Mouse (Mus musculus) liver, embryonic 13.5 days (tissue): Measurements from ENCODE around the gene Sat2. TPM values are rescaled to one million over a fixed set of nuclear protein-coding genes. Genes with fewer than 3 reads are reported as not detected.

Experiments used
- ATAC-seq: fragments of 200-750 bp; cut with Nextera tagmentation; 2 replicates; pipeline ENCODE4 v1.8.0; 2017; ENCODE audit warnings: low read depth, mild to moderate bottlenecking, moderate number of reproducible peaks, moderate library complexity
- DNase-seq: peaks from one replicate; pipeline ENCODE4 v3.0.0; 2022
- H3K27ac ChIP-seq: fragments of 300-500 bp; sonication (generic); 2 replicates; pipeline ENCODE4 v1.5.1; 2015; ENCODE audit warnings: moderate library complexity, mild to moderate bottlenecking, inconsistent platforms
- H3K27me3 ChIP-seq: fragments of 300-500 bp; sonication (generic); 2 replicates; pipeline ENCODE4 v1.6.1; 2015; ENCODE audit warnings: mild to moderate bottlenecking, inconsistent platforms
- H3K36me3 ChIP-seq: fragments of 300-500 bp; sonication (generic); 2 replicates; pipeline ENCODE4 v1.6.1; 2015; ENCODE audit warnings: mild to moderate bottlenecking, inconsistent platforms
- H3K4me1 ChIP-seq: fragments of 300-500 bp; sonication (generic); replicated peaks from 2 replicates; pipeline ENCODE4 v1.6.1; 2015; ENCODE audit warnings: inconsistent platforms
- H3K4me2 ChIP-seq: fragments of 300-500 bp; sonication (generic); 2 replicates; pipeline ENCODE4 v1.6.1; 2015; ENCODE audit warnings: inconsistent platforms, mild to moderate bottlenecking, moderate library complexity
- H3K4me3 ChIP-seq: fragments of 300-500 bp; sonication (generic); replicated peaks from 2 replicates; pipeline ENCODE4 v1.5.1; 2015; ENCODE audit warnings: mild to moderate bottlenecking, inconsistent platforms
- H3K9ac ChIP-seq: fragments of 300-500 bp; sonication (generic); 2 replicates; pipeline ENCODE4 v1.6.1; 2015; ENCODE audit warnings: mild to moderate bottlenecking, inconsistent platforms
- H3K9me3 ChIP-seq: fragments of 300-500 bp; sonication (generic); replicated peaks from 2 replicates; pipeline ENCODE4 v1.6.1; 2016; ENCODE audit warnings: inconsistent platforms
- WGBS: fragments of 180-500 bp; shearing (Covaris S2); methylation state at CpG from one replicate; pipeline ENCODE4 v1.1.7; 2015; ENCODE audit not compliant: insufficient replicate concordance; 5-methylcytosine and 5-hydroxymethylcytosine counted together
- polyA plus RNA-seq: library from polyadenylated mRNA; unstranded; fragments of >200 nt; fragmentation: Nextera tagmentation; extraction: Ambion mirVana; gene quantifications from 2 replicates; pipeline ENCODE4 v1.2.1, GENCODE M21; 2015

Gene Sat2
- polyA plus RNA-seq, 1 experiment from 2014 or later: 11.6 TPM

DNA sequence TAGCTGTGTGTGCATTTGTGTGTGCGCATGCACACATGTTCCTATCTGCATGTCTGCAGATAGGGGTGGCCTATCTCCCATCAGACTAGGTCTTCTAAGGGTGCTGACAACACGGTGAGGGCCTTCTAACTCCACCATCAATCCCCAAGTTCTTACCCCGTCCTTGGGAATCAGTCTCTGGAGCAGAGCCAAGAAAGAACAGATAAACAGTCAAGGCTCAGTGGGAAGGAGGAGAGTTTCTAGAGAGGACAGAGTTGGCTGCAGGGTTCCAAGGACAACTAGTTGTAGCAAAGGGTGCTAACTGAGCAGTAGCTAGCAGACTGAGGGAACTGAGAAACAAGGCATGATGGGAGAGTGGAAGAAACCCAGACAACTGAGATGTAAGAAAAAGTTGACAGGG lies 20.1 kb upstream of the Sat2 start:
- peak overlapping the region; percentile 64 for H3K4me2 ChIP-seq
- WGBS: 31% methylated on average over 3 of the region's 3 CpGs

DNA sequence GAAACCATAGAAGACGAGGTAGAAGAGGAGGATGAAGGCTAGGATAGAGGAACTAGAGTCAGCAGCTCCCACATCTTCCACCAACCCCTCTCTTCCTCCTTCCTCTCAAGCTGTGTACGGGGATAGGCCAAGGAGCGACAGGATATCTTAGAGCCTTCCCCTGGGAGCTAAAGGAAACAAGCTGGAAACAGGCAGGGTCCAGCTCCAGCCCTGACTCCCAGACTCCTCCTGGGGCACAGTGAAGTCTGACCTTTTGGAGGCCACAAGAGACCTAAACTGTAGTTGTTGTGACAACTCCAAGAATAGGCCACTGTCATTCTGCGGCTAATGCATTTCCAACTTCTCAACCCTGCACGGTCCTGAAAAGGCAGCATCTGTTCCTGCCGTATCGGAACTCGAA lies 18.3 kb upstream of the Sat2 start:
- Histone ChIP-seq H3K27ac (peak overlapping the region; percentile 94), H3K36me3 (peaks cover 29% of the 10 kb centered on the region), H3K27me3 (no peaks in the 10 kb centered on the region), H3K9ac (peak overlapping the region; percentile 96), H3K4me2 (peak overlapping the region; percentile 100), H3K9me3 (no peaks in the 10 kb centered on the region), H3K4me3 (peak overlapping the region; percentile 85), H3K4me1 (peaks cover 95% of the 10 kb centered on the region)
- no peak for DNase-seq
- 71% methylated on average over 8 of the region's 8 CpGs for WGBS
- no peak for ATAC-seq

More for the DNA sequence above, 20.1 kb upstream of the Sat2 start:
- no peak for ATAC-seq
- Histone ChIP-seq H3K27ac (peak overlapping the region; percentile 94), H3K9ac (peak overlapping the region; percentile 96; the same call in 1 of the 2 replicates), H3K4me3 (no peak overlapping the region), H3K4me1 (peaks cover 79% of the 10 kb centered on the region), H3K9me3 (no peaks in the 10 kb centered on the region), H3K27me3 (no peaks in the 10 kb centered on the region), H3K36me3 (peaks cover 29% of the 10 kb centered on the region)
- DNase-seq: no peak

GRCm38 (mm10) chr11:69604347-69604746 lies 17.5 kb upstream of the Sat2 start:
- ATAC-seq (no peak), DNase-seq (no peak)
- WGBS: 63% methylated on average over 3 of the region's 3 CpGs
- Histone ChIP-seq H3K9me3 (no peaks in the 10 kb centered on the region), H3K27me3 (no peaks in the 10 kb centered on the region), H3K27ac (peak overlapping the region; percentile 94), H3K4me2 (peak overlapping the region; percentile 100), H3K36me3 (peaks cover 29% of the 10 kb centered on the region), H3K4me3 (peak overlapping the region; percentile 85), H3K9ac (peak overlapping the region; percentile 96), H3K4me1 (peaks cover 94% of the 10 kb centered on the region)

DNA sequence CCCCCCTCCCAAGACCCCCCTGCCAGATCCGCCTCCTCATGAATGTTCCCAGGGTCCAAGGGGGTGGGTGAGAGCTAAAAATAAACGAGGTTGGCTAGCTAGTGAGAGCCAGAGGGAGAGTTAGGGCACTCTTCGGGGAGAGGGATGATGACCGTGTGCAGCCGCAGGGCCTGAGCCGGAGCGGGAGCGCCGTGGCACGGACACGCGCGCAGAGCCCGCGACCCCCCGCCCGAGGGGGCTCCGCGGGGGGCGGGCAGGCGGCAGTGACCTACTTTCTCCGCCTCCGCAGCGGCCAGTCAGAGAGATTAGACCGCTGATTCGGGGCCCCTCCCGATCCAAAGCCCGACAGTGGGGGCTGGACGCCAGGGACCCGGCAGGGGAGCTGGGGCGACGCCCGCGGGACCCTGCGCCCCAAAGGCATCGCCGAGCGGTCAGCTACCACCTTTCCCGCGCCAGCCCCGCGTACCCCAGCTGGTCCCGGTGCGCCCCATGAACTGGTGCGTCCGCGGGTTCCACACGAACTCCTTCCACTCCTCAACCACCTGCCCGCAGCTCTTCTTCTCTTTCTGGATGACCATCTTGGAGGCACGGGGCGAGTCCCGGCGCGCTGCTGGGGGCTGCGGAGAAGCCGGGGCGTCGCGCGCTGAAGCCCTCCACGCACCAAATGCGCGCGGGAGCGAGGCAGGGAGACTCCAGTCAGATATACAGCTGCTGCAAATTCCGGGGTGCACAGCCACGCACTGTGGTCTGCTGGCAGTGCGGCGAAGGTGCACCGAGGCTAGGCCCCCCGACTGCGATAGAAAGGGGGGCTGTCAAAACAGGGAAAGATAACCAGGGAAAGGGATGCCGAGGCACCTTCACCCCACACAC lies 16.8 kb upstream of the Sat2 start:
- H3K4me3 ChIP-seq: peak overlapping the region; percentile 85
- H3K9ac ChIP-seq: peak overlapping the region; percentile 96
- peak overlapping the region; percentile 94 for H3K27ac ChIP-seq
- WGBS: under 1% methylated on average over 70 of the region's 73 CpGs
- H3K36me3 ChIP-seq: peaks cover 29% of the 10 kb centered on the region
- no peaks in the 10 kb centered on the region for H3K27me3 ChIP-seq
- H3K4me1 ChIP-seq: peaks cover 94% of the 10 kb centered on the region
- peak; percentile 21 for ATAC-seq
- peak overlapping the region; percentile 100 for H3K4me2 ChIP-seq
- no peak for DNase-seq
- H3K9me3 ChIP-seq: no peaks in the 10 kb centered on the region

DNA sequence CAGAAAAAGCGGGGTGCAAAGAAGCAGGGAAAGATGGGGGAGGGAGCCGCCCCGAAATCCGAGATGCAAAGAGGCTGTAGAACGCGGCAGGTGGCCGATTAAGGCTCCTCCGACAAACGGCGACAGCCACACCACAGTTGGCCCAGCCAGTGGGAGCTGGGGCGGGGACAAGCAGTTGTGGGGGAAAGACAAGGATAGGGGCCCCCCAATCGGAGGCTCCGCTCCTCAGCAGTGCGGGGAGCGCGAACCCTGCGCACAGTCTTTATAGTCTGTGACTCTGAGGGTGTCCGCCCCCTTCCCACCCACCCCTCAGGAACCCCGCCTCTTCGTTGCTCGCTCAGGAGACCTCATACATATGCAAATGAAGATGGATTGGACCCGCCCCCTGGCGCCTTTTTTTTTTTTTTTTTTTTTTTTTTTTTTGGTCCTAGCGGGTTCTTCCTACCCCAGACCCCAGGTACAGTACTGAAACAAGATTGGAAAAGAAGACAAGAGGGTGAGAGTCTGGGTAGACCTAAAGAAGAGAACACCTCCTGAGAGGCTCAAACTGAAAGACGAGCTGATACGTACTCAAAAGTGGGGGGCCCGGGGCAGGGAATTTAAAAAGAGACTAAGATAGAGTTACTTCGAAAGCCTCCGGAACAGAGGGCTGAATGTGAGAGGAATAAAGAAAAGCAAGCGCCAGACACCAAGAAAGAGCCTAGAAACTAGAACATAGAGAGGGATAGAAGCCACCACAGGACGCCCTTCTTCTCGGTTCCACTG lies 15.9 kb upstream of the Sat2 start, which contains the start of gene Atp1b2:
TSS of gene Atp1b2 (minus strand) at position 217 of the 765 bp plus-strand sequence.
- ATAC-seq: peak; percentile 89
- peak within 1 kb of the TSS; percentile 94 for H3K27ac ChIP-seq
- WGBS: 3% methylated on average over 32 of the region's 32 CpGs

DNA sequence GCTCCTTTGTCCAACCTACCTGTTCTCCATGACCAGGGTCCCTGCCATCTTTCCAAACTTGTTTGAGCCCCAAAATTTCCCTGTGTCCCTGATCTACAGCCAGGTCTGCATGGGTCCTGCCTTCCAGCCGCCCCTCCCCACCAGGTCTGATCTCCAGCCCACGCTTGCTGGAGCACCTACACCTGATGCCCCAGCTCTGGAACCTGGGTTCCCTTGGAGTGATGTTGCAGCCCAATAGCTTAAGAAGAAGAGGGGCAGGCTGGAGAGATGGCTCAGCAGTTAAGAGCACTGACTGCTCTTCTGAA lies 15.4 kb upstream of the Sat2 start:
- Histone ChIP-seq H3K4me3 (peak overlapping the region; percentile 85), H3K9me3 (no peaks in the 10 kb centered on the region), H3K27me3 (no peaks in the 10 kb centered on the region), H3K4me2 (peak overlapping the region; percentile 100), H3K9ac (peak overlapping the region; percentile 96), H3K27ac (peak overlapping the region; percentile 89), H3K36me3 (peaks cover 18% of the 10 kb centered on the region), H3K4me1 (peaks cover 90% of the 10 kb centered on the region)
- DNase-seq (no peak), ATAC-seq (no peak)
- 50% methylated on average over 2 of the region's 2 CpGs for WGBS

More for the DNA sequence above, 15.9 kb upstream of the Sat2 start, which contains the start of gene Atp1b2:
- H3K4me2 ChIP-seq: peak within 1 kb of the TSS; percentile 100
- peaks cover 94% of the 10 kb centered on the region for H3K4me1 ChIP-seq
- DNase-seq: peak; percentile 89
- peak within 1 kb of the TSS; percentile 96 for H3K9ac ChIP-seq
- H3K36me3 ChIP-seq: peaks cover 24% of the 10 kb centered on the region
- no peaks in the 10 kb centered on the region for H3K27me3 ChIP-seq
- no peaks in the 10 kb centered on the region for H3K9me3 ChIP-seq
- H3K4me3 ChIP-seq: peak within 1 kb of the TSS; percentile 85

GRCm38 (mm10) chr11:69606832-69607231 lies 15.0 kb upstream of the Sat2 start:
- Histone ChIP-seq H3K27ac (peak overlapping the region; percentile 89), H3K4me1 (peaks cover 86% of the 10 kb centered on the region)
- WGBS: 69% methylated on average over 2 of the region's 2 CpGs

DNA sequence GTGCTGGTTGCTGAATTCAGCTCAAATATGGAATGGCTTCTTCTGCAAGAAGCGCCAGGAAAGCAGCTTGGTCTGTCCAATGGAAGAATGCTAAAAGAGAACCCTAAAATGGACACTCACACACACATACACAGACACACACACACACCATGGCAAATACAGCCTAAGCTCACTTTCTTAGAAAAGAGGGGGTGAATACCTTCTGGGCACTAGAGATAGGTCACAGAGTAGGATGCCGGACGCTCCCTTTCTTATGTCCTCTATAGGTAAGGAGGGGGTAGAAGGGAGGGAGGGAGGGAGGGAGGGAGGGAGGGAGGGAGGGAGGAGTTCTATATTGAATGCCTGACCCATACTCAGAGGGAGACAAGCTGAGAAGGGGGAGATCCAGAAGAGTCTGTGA lies 13.3 kb upstream of the Sat2 start:
- Histone ChIP-seq H3K27me3 (no peaks in the 10 kb centered on the region), H3K4me2 (peak overlapping the region; percentile 33), H3K9ac (peak overlapping the region; percentile 47), H3K4me3 (no peak overlapping the region), H3K4me1 (peaks cover 83% of the 10 kb centered on the region), H3K36me3 (no peaks in the 10 kb centered on the region; the same call in 1 of the 2 replicates), H3K27ac (peak overlapping the region; percentile 89), H3K9me3 (no peaks in the 10 kb centered on the region)
- WGBS: 50% methylated on average over 3 of the region's 3 CpGs
- DNase-seq: no peak
- ATAC-seq: peak; percentile 30

More at GRCm38 (mm10) chr11:69606832-69607231, 15.0 kb upstream of the Sat2 start:
- Histone ChIP-seq H3K4me3 (no peak overlapping the region), H3K9me3 (no peaks in the 10 kb centered on the region), H3K36me3 (peaks cover 14% of the 10 kb centered on the region), H3K27me3 (no peaks in the 10 kb centered on the region), H3K4me2 (peak overlapping the region; percentile 100), H3K9ac (peak overlapping the region; percentile 96; the same call in 1 of the 2 replicates)
- no peak for DNase-seq
- ATAC-seq: no peak

- H3K9ac ChIP-seq: peak overlapping the region; percentile 47
- peak; percentile 30; the same call in 1 of the 2 replicates for ATAC-seq
- peak; percentile 47 for DNase-seq
- peaks cover 82% of the 10 kb centered on the region for H3K4me1 ChIP-seq
- H3K9me3 ChIP-seq: no peaks in the 10 kb centered on the region
- peak overlapping the region; percentile 33 for H3K4me2 ChIP-seq
- 10% methylated on average over 7 of the region's 7 CpGs for WGBS
- H3K27ac ChIP-seq: peak overlapping the region; percentile 89
- H3K27me3 ChIP-seq: no peaks in the 10 kb centered on the region
- no peaks in the 10 kb centered on the region for H3K36me3 ChIP-seq
- H3K4me3 ChIP-seq: no peak overlapping the region
Observed at GRCm38 (mm10) chr11:69609416-69609815, 12.4 kb upstream of the Sat2 start.

DNA sequence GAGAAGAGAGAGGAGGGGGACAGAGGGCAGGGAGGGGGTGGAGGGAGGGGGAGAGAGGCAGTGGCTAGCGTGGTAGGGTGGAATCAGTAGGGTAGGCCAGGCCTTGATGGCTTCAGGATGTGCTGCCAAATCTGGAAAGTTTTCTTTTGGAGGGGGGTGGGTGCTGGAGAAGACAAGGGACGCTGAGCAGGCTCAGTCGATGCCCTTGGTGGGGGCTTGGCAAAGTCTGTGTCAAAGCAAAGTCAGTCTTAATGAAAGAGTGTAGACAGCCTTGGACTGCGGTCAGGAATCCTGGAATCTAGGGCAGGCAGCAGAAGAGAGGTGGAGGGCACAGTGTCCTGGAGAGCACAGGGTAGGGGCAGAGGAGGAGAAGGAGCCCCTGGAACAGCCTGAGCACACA lies 10.9 kb upstream of the Sat2 start:
- 66% methylated on average over 4 of the region's 4 CpGs for WGBS
- H3K27ac ChIP-seq: no peak overlapping the region
- H3K4me3 ChIP-seq: no peak overlapping the region
- H3K27me3 ChIP-seq: peaks cover 4% of the 10 kb centered on the region; the same call in 1 of the 2 replicates
- ATAC-seq (no peak), DNase-seq (no peak)
- no peak overlapping the region for H3K4me2 ChIP-seq
- no peaks in the 10 kb centered on the region for H3K36me3 ChIP-seq
- no peak overlapping the region for H3K9ac ChIP-seq
- H3K4me1 ChIP-seq: peaks cover 71% of the 10 kb centered on the region
- H3K9me3 ChIP-seq: no peaks in the 10 kb centered on the region
